Comparison of ENCODE assay signal across 9 mouse cellular contexts in genomic region chr6:38926135-38926962, GRCm38 (mm10). TPM values are rescaled to one million over a fixed set of nuclear protein-coding genes. Genes with fewer than 3 reads are reported as not detected.
DNase-seq lines count a peak whose midpoint lies in the region; ATAC-seq lines count a peak whose summit lies in the region.
"Had no signal": no experiment of that assay in that cellular context is flagged by ENCODE, and none has a peak within 500 bp of the region (broad histone marks: within the 10 kb centered on the region; RNA-seq: fewer than 3 reads in every experiment).

No protein-coding gene starts in this region.

- 53% methylated on average over 28 of the region's 28 CpGs for WGBS in heart, embryonic 12.5 days
- 51% methylated on average over 27 of the region's 28 CpGs for WGBS in embryonic facial prominence, embryonic 14.5 days
- WGBS in liver, embryonic 11.5 days: 52% methylated on average over 28 of the region's 28 CpGs

- H3K27me3 ChIP-seq in heart, embryonic 12.5 days (replicated peaks): no peaks in the 10 kb centered on the region
- no peaks in the 10 kb centered on the region for H3K27me3 ChIP-seq in embryonic facial prominence, embryonic 14.5 days (replicated peaks; ENCODE audit: control insufficient read depth, insufficient read depth, low read length)
- H3K27me3 ChIP-seq in liver, embryonic 11.5 days (replicated peaks; ENCODE audit: control insufficient read depth, insufficient read depth, low read length): no peaks in the 10 kb centered on the region; the same call in 1 of the 2 replicates

- H3K4me2 ChIP-seq in heart, embryonic 12.5 days: peak overlapping the region; percentile 48
- peak overlapping the region; percentile 40 for H3K4me2 ChIP-seq in embryonic facial prominence, embryonic 14.5 days (ENCODE audit: low read depth, low read length)
- H3K4me2 ChIP-seq in liver, embryonic 11.5 days: peak overlapping the region; percentile 40

- no peak for ATAC-seq in heart, embryonic 12.5 days (ENCODE audit: insufficient number of reproducible peaks, low FRiP score)
- peak; percentile 63; the same call in 1 of the 2 replicates for ATAC-seq in embryonic facial prominence, embryonic 14.5 days (ENCODE audit: low read depth)
- ATAC-seq in liver, embryonic 11.5 days (replicated peaks; ENCODE audit: low FRiP score): no peak
- no peak for ATAC-seq in erythroid progenitor cell, adult 5-6 weeks (replicated peaks; ENCODE audit: low FRiP score, poor library complexity, severe bottlenecking)

- H3K9ac ChIP-seq in heart, embryonic 12.5 days: no peak overlapping the region
- no peak overlapping the region for H3K9ac ChIP-seq in embryonic facial prominence, embryonic 14.5 days (ENCODE audit: low read depth, low read length)
- peak overlapping the region; percentile 11 for H3K9ac ChIP-seq in liver, embryonic 11.5 days (ENCODE audit: low read depth, low read length)

- no peaks in the 10 kb centered on the region for H3K36me3 ChIP-seq in heart, embryonic 12.5 days
- no peaks in the 10 kb centered on the region for H3K36me3 ChIP-seq in embryonic facial prominence, embryonic 14.5 days (ENCODE audit: control insufficient read depth, insufficient read depth, low read length)
- no peaks in the 10 kb centered on the region for H3K36me3 ChIP-seq in liver, embryonic 11.5 days (ENCODE audit: control insufficient read depth, insufficient read depth, low read length)

- peaks cover 39% of the 10 kb centered on the region for H3K4me1 ChIP-seq in heart, embryonic 12.5 days (replicated peaks)
- H3K4me1 ChIP-seq in embryonic facial prominence, embryonic 14.5 days (ENCODE audit: control insufficient read depth, insufficient read depth, low read length): no peaks in the 10 kb centered on the region
- H3K4me1 ChIP-seq in liver, embryonic 11.5 days (replicated peaks; ENCODE audit: control insufficient read depth, insufficient read depth, low read length): peaks cover 33% of the 10 kb centered on the region

- H3K27ac ChIP-seq in heart, embryonic 12.5 days (ENCODE audit: poor library complexity, severe bottlenecking): 0 out of 2 replicates have a peak overlapping the region, but pooled peaks have one; percentile 25
- no peak overlapping the region for H3K27ac ChIP-seq in embryonic facial prominence, embryonic 14.5 days (replicated peaks; ENCODE audit: low read depth, low read length)
- H3K27ac ChIP-seq in liver, embryonic 11.5 days (ENCODE audit: low read depth, low read length): no peak overlapping the region
- H3K27ac ChIP-seq: macrophage had no signal

- peaks cover 2% of the 10 kb centered on the region for H3K9me3 ChIP-seq in heart, embryonic 12.5 days (replicated peaks)
- no peaks in the 10 kb centered on the region for H3K9me3 ChIP-seq in embryonic facial prominence, embryonic 14.5 days (ENCODE audit: control insufficient read depth, low read length)
- H3K9me3 ChIP-seq in liver, embryonic 11.5 days (ENCODE audit: control insufficient read depth, low read length): no peaks in the 10 kb centered on the region; the same call in 1 of the 2 replicates

- peak overlapping the region; percentile 23 for H3K4me3 ChIP-seq in heart, embryonic 12.5 days
- H3K4me3 ChIP-seq in embryonic facial prominence, embryonic 14.5 days (ENCODE audit: low read depth, low read length): peak overlapping the region; percentile 18
- peak overlapping the region; percentile 13; the same call in 1 of the 2 replicates for H3K4me3 ChIP-seq in liver, embryonic 11.5 days (ENCODE audit: low read depth, low read length)

- DNase-seq in heart, adult 8-10 months (ENCODE audit: low spot score): no peak
- peak; percentile 58 for DNase-seq in Muller cell, postnatal 12 days (ENCODE audit: inconsistent ontology term)
- peak; percentile 64 for DNase-seq in embryonic facial prominence, embryonic 14.5 days (ENCODE audit: low spot score)
- no peak for DNase-seq in liver, embryonic 11.5 days (ENCODE audit: low spot score)
- no peak for DNase-seq in right cerebral cortex, adult 18-20 months
- DNase-seq in thymus, postnatal 14 days: no peak

RNA-seq across cellular contexts. Expression of gene Hipk2, which starts 50.4 kb away (rescaled TPM):
- 12.5 and 15.2 TPM in 2 replicates for polyA plus RNA-seq in heart, embryonic 12.5 days (2016; fragmentation: Nextera tagmentation; extraction: Ambion mirVana)
- total RNA-seq in heart, adult 8-10 months (2022): 100 to 1,000 TPM in 3 of 4 experiments, 10 to 100 TPM in 1; 94.2 to 109 (median 105) TPM
- 9.3 and 10.7 TPM in 2 replicates for polyA plus RNA-seq in embryonic facial prominence, embryonic 14.5 days (2014; fragmentation: Nextera tagmentation; extraction: Ambion mirVana)
- 21.4 and 27.4 TPM in 2 replicates for polyA plus RNA-seq in liver, embryonic 11.5 days (2014; fragmentation: Nextera tagmentation; extraction: Ambion mirVana)
- total RNA-seq in erythroid progenitor cell, adult 5-6 weeks (2015; ENCODE audit: low replicate concordance): 274 and 280 TPM in 2 replicates
- 160 and 174 TPM in 2 replicates for total RNA-seq in erythroid progenitor cell, adult 5-6 weeks (2017; ENCODE audit: low replicate concordance)

RNA-seq across cellular contexts. Expression of gene Tbxas1, which starts 51.1 kb away (rescaled TPM):
- 3.4 and 4.0 TPM in 2 replicates for polyA plus RNA-seq in heart, embryonic 12.5 days (2016; fragmentation: Nextera tagmentation; extraction: Ambion mirVana)
- 1 to 10 TPM in 3 of 4 experiments, under 1 TPM in 1; 0.87 to 3.9 (median 1.6) TPM for total RNA-seq in heart, adult 8-10 months (2022)
- polyA plus RNA-seq in embryonic facial prominence, embryonic 14.5 days (2014; fragmentation: Nextera tagmentation; extraction: Ambion mirVana): 2.4 and 4.2 TPM in 2 replicates
- 11.5 and 12.0 TPM in 2 replicates for polyA plus RNA-seq in liver, embryonic 11.5 days (2014; fragmentation: Nextera tagmentation; extraction: Ambion mirVana)
- total RNA-seq in erythroid progenitor cell, adult 5-6 weeks (2015; ENCODE audit: low replicate concordance): 18.7 and 18.9 TPM in 2 replicates
- 18.6 and 48.0 TPM in 2 replicates for total RNA-seq in erythroid progenitor cell, adult 5-6 weeks (2017; ENCODE audit: low replicate concordance)

Comparison
In these comparisons a context has a peak if more than half of its experiments do, and no peak if none do; other contexts are left out.
1. DNase-seq: peak in Muller cell, postnatal 12 days (single experiment) and embryonic facial prominence, embryonic 14.5 days (single experiment); none in heart, adult 8-10 months (single experiment), liver, embryonic 11.5 days (single experiment), right cerebral cortex, adult 18-20 months (single experiment) and thymus, postnatal 14 days (single experiment).
2. Peak in every context shown above with its lines, with median percentiles within 50 percentile points of each other: H3K4me2 ChIP-seq and H3K4me3 ChIP-seq.